Mouse (Mus musculus) cerebellum, adult 11 months (tissue): ENCODE results near the gene Pphln1.

ENCODE experiments used
- DNase-seq: peaks from one replicate; pipeline ENCODE4 v3.0.0; 2022

The Pphln1 gene

GRCm38 (mm10) chr15:93510690-93511336, 112.7 kb downstream of the Pphln1 start:
- DNase-seq: no peak

GRCm38 (mm10) chr15:93512437-93512836, 114.3 kb downstream of the Pphln1 start:
- DNase-seq: no peak

DNA sequence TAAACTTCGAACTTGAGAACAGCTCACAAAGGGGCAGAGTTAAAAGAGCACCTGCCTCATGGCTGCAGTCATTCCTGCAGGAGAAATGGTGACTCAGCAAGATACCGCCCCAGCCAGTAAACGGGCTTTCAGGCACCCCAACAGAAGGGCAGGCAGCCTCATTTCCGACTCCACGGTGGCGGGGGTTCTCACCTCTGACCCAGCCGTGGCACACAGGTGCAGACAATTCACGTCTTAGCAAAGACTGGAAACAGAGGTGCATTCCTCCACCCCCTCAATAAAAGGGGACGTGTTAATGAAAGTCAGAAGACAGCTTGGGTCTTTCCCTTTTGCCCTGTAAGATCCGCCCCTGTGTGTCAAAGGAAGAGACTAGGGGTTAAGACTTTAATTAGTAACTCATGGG, 115.8 kb downstream of the Pphln1 start:
- DNase-seq: no peak

- no peak for DNase-seq
Measured at GRCm38 (mm10) chr15:93515316-93515715, 117.2 kb downstream of the Pphln1 start.

DNA sequence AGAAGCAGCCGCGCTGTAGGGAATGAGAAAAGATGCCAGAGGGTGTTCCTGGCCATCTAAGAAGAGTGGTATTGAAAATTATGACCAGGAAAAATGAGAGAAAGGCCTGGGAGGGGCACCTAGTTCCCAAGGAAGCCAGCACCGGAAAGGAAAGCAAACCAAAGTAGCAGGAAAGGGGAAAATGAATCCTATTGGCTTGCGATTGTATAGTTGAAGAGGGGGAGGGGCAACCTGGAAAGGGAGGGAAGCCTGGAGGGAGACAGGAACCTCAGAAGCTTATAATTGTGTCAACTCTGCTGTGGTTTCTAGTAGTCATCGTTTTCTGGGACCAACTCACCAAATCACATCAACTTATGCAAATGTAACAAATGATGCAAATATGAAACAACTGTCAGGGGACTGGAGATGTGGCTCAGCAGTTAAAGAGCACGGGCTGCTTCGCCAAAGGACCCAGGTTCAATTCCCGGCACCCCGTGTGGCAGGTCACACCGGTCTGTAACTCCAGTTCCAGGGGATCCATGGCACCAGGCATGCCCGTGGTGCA, 118.9 kb downstream of the Pphln1 start:
- no peak for DNase-seq

DNA sequence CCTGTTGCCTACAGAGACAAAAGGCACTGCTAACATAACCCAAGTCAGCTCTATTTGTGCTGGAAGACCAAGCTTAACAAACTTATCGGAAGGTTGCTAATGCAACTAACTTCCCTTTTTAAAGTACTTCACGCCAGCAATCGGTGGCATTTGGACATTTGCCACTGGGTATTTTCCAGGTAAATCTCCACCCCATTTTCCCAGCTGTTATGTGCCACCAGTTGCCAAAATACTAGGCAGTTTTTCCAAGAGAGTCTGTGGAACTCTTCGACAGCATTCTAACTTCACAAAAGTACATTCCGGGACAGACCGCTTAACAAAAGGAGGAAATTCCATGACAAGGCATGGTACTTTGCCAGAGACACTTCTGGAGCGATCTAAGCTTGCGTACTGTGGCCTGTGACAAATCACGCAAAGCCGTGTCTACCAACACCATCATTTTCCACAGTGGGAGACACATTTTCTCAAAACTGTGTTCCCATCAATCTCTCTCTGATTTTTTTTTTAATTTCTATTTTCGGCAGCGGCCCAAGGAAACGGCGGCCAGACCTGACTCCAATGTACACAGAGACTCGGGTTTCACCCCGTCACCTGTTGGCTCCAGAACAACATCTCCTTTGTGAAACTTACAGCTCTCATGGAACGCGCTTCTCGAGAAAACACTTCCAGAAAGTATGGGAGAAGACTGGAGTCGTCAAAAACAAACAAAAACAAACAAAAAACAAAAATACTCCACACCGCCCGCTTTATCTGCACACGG, 120.2 kb downstream of the Pphln1 start:
- DNase-seq: no peak

DNA sequence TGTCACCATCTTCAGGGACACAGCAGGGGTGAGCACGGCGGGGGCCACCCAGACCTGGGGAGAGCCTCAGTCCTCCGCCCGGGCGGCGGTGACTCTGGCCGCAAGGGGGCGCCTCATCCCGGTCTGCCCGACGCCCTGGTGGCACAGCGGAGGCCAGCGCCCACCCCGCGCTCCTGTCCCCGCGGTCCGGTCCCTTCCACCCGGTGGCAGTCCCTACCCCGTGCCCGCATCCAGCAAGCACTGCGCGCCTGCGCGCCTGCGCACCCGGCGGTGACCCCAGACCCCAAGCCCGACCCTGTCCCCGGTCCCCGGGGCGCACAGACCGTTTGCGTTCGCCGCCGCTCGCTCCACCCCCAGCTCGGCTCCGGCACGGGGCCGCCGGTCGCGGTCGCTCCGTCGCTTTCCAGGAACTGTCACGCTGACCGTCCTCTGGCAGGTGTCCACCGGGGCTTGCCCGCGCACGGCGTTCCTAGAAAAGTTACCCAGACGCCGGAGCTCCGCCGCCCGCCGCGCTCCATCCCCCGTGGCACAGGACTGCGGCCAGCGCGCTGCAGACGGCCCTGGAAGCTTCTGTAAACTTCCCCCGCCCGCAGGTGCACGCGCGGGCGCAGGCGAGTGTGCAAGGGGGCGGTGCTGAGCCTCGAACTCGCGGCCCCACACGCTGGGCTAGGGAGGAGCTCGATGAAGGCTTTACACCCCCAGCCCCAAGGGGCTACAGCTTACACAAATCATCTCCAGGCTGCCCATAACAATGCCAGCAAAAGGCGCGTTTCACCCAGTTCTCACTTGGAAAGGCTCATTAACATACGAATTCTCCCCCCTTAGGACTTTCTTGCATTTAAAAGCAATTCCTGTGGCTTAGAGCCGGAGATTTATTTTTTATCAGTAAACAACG, 121.0 kb downstream of the Pphln1 start:
- peak; percentile 59 for DNase-seq

DNA sequence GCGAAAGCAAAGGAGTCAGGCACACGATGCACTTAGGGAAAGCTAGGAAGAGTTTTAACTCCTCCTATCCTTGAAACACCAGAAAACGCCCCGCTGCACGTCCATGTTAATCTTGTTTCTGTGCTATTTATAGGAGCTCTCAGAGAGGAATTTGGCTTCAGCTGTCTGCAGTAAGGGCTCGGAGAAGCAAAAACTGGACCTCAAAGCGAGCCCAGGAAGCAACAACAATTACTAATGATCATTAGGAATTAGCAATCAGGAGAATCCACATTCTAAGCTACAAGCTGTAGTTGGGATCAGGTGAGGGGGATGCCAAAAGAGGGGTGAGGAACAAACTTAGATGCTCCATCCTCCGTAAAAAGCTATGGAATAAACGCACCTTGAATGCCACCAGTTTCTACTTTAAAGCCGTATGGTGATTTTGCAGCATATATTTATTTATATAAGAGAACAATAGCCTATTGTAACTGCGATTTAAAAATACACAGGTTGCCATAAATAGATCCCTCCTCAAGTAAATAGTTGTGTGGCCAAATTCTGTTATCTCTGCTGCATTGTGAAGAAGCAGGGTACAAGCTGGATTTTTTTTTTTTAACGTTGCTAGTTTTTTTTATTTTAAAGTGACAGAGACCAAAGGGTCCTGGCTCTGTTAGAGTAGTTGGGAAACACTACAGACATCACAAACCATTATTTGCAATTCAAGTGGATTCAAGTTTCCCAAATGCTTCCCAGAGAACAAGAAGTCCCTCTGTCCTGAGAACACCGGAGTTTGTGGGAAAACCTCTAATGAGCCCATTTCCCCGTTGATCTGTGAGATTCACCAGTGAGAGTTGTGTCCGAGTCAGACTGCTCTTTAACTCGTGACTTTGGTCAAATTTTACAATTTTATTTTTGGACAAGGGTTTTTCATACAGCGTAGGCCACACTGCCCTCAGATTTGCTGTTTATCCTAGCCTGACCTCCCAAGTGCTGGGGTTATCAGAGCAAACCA, 122.0 kb downstream of the Pphln1 start:
- no peak for DNase-seq

- DNase-seq: no peak
Measured at GRCm38 (mm10) chr15:93521088-93521786, 123.1 kb downstream of the Pphln1 start.

DNA sequence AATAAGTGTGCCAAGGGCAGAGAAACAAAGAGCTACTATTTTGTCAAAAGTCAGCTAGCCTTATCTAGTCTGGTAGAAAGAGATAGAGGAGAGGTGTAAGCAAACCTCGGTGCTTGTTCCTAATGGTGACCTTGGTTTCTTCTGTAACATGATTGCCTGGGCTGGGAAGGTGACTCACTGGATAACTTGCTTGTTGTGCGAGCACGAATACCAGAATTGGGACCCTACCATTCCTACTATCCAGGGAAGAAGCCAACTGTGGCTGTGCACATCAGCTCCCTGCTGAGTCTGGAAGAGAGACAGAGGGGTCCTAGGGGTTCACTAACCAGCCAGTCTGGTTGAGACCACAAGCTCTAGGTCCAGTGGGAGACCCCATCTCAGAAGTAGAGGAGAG, 123.6 kb downstream of the Pphln1 start:
- DNase-seq: no peak

DNA sequence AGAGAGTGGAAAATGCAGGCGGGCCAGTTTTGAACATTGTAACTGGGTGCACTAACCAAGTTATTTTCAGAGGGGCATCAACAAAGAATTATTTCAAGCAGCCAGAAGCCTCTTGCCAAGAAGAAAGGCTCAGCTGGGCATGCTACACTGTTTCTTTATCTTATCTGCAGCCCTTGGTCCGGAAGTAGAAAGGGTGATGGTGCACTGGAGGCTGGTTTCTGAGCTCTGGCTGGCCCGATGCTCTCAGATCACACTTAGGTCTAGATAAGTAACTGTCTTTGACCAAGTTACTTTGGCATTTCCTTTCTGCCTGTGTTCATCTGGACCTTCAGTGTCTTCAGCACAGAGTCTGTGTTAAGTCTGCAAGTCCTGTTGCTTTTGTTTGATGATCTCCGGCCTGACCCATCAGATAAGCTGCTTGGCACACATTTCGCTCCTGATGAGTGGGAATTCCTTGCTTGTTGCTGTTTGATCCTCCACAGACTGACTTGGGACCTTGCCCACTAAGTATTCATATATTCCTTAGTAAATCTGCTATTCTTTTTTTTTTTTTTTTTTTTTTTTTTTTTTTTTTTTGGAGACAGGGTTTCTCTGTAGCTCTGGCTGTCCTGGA, 127.3 kb downstream of the Pphln1 start:
- no peak for DNase-seq

- DNase-seq: no peak
Measured at GRCm38 (mm10) chr15:93529831-93530702, 131.9 kb downstream of the Pphln1 start.

DNA sequence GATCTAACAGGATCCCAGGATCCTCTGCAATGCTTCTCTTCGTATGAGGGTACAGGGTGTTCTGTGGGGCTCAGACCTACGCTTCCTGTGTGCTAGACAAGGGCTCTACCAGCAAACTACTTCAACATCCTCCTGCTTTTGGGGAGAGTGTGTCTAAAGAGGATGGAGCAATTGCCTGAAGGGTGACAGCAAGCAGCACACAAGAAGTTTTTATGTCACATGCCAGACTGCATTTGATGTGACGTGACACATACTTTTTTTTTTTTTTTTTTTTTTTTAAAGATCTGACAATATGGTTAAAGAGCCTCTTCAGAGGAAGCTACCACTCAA, 132.5 kb downstream of the Pphln1 start:
- DNase-seq: no peak

- no peak for DNase-seq
Measured at GRCm38 (mm10) chr15:93536191-93536590, 138.0 kb downstream of the Pphln1 start.

- DNase-seq: no peak
Measured at GRCm38 (mm10) chr15:93537745-93538144, 139.6 kb downstream of the Pphln1 start.

DNA sequence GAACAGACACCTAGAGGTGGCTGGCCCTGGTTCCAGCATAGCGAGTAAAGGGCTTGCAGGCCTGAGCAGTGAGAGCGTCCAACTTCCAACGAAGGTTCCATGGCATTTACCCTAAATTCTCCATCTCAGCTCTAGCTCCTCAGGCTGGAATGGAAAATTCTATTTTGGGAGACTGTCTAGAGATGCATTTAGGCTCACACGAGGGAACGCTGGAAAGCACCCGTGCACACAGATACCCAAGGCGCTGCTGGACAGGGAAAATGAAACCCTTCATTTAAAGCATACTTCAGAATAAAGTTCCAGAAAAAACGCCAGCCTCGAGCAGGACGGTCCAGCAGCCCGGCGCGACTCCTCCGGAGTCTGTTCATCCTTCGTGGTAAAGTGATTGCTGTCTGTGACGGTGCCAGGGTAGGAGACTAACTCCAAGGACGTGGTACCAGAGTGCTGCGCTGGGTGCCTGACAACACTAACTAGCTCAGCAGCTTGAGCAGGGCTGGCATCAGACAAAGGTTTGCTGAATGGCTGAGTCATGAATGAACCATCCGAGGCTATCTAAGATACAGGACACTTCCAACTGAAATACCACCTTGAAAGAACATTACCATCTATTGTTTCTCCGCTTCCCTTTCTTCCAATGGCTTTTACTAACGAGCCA, 140.5 kb downstream of the Pphln1 start:
- DNase-seq: no peak

GRCm38 (mm10) chr15:93539415-93539814, 141.3 kb downstream of the Pphln1 start:
- no peak for DNase-seq
